Comparison of ENCODE assay signal across 10 mouse cellular contexts in the genomic region with DNA sequence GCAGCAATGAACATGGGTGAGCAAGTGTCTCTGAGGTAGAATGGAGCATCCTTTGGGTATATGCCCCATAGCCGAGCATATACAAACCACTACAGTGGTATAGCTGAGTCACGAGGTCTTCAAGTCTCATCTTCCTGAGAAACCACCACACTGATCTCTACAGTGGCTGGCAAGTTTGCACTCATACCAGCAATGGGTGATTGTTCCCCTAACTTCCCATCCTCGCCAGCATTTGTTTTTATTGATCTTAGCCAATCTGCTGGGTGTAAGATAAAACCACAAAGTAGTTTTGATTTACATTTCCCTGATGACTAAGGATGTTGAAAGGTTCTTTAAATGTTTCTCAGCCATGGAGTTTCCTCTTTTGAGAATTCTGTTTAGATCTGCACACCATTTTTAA.
"Had no signal": no experiment of that assay in that cellular context is flagged by ENCODE, and none has a peak within 500 bp of the region (broad histone marks: within the 10 kb centered on the region; RNA-seq: fewer than 3 reads in every experiment).

No protein-coding gene starts in this region.

- DNase-seq: kidney, adult 2 months; kidney, postnatal 14 days; lung, postnatal 14 days; right cerebral cortex, adult 18-20 months; right cerebral cortex, postnatal 25 days; thymus, adult 2 months; thymus, postnatal 25 days had no signal

- ATAC-seq: intestine, embryonic 16.5 days; liver, embryonic 12.5 days; midbrain, embryonic 15.5 days had no signal
